Mouse (Mus musculus) mesoderm, embryonic 11.5 days (tissue): Measurements from ENCODE around the gene Ldlrad3.

Source experiments
- DNase-seq: peaks from one replicate; pipeline ENCODE4 v3.0.0-alpha.2; 2012; ENCODE audit warnings: low read depth, low spot score

Gene Ldlrad3

DNA sequence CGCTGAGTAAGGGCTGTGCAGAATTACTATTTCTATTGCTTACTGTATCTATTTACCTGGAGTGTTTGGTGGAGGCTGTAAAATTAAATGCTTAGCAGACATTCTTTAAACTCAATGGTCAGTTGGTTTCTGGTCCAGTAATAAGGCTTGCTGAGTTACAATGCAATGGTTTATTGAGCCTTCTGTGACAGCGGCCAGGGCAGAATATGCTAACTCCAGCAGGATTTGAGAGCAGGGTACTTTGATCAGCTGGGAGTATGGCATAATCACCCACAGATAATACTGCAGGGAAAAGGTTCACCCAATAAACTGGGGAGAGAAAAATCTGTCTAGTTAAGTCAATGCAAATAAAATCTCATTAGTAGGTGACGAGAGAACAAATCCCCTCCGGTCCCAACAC is 220.2 kb downstream of the Ldlrad3 start:
- no peak for DNase-seq

DNA sequence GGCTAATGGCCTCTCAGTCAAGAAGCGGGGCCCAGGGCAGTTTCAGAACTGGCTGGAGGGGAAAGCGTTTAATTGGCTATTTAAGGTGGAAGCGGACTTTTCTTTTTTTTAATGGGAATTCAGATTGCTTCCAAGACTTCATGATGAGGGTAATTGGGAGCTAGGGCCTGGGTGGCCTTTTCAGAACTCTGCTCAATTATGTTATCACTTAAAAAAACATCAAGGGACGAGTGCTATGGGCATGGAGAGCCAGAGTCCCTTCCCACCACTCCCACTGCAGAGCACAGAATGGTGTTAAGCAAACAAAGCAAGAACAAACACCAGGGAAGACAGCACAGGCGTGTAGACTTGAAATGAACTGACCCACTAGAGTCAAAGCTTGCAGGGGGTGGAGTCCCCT is 220.7 kb downstream of the Ldlrad3 start:
- DNase-seq: no peak

DNA sequence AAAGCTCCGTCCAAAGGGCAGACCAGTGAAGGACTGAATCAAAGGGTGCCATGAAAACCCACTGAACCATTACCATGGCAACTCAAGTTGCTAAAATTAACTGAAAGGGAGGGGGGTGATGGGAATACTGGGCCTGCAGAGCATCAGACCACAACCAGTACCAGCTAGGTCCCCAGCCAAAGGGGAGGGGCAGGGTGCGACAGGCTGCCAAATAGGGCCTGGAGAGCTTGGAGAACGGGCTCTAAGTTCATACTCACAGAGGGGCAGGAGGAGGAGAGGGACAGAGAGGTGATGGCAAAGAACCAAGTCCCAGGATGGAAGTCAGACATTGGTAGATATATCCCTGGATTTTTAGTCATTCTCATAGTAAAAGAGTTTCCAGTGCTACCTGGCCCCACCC is 222.8 kb downstream of the Ldlrad3 start:
- no peak for DNase-seq

DNA sequence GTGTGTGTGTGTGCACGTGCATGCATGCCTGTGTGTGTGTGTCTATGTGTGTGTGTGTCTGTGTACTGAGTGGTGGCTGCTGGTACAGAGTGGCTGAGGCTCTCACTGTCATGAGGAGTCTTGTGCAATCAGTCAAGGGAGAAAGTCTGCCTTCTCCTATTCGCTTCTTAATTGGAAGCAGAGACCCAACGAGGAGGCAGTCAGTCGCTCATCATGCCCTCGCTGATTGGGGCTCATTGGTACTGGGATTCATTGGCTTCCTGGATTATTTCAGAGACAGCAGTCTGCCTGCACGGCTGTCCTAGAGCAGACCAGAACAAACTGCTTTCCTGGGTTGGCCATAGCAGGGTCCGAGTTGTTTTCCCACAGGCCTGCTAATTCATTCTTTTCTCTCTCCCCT is 223.8 kb downstream of the Ldlrad3 start:
- no peak for DNase-seq

DNA sequence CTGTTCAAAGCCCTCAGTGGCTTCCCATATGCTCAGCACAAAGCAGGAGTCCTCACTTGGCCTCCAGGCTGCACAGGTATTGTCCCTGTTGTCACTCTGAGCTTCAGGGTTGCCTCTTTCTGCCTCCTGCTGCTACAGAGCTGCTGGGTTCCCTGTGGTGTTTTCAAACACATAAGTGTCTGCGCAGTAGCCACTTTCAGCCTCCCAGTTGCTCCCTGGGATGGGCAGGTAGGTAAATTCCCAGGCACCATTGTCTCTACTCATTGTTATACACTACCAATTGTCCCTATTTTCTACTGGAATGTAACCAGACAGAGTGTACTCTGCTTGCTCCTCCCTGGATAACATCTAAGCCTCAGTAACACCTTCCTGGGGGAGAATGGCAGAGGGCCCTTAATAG is 224.8 kb downstream of the Ldlrad3 start:
- no peak for DNase-seq

DNA sequence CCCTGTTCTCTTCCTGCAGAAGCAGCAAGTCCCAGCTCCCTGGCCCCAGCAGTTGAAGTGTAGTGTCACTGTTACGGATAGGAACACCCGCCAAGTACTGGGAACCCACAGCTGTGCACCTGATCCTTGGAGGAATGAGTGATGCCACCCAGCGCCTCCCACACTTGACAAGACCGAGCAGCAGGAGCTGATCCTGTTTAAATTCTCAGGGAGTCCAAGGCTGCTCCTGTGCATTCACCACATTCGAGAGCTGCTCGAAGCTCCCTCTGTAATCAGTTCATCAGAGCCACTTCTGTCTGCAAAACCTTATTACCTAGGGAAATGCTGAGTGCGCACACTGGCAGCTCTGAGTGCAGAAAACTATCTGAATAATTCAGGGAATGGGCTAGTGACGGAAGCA is 225.5 kb downstream of the Ldlrad3 start:
- DNase-seq: no peak

DNA sequence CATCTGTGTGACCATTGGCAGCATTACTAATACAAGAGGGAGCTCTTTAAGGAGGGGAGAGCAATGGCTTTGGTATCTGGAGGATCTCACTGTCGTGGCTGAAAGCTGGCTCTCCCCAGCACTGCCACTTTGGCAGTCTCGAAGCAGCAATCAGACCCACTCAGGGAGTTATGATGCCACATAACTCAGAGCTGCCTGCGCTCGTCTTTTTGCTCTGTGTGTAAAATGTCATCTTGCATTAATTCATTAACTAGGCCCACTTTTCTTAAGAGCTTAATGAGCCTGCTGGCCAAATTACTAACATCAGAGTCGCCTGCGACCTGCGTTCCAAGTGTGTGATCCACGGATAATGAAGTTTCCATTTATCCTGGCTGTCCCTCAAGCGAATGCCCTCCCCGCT is 230.1 kb downstream of the Ldlrad3 start:
- no peak for DNase-seq

DNA sequence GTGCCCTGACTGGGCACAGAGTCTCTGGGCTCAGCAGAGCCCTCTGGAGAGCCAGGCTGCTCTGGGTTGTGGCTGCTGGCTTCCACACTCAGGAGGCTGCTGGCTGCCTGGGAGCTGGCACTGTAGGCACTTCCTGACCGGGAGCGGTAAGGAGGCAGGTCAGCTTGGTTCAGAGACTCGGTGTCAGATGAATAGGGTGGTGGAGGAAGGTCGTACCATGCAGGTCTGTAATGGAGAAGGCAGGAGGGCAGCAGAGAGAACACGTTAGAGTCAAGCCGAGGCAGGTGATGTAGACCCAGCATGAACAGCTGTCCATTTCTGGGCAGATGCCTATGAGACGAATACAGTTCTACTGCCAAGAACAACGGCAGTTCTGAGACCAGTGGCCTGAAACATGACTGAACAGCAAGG is 233.2 kb downstream of the Ldlrad3 start:
- DNase-seq: no peak

DNA sequence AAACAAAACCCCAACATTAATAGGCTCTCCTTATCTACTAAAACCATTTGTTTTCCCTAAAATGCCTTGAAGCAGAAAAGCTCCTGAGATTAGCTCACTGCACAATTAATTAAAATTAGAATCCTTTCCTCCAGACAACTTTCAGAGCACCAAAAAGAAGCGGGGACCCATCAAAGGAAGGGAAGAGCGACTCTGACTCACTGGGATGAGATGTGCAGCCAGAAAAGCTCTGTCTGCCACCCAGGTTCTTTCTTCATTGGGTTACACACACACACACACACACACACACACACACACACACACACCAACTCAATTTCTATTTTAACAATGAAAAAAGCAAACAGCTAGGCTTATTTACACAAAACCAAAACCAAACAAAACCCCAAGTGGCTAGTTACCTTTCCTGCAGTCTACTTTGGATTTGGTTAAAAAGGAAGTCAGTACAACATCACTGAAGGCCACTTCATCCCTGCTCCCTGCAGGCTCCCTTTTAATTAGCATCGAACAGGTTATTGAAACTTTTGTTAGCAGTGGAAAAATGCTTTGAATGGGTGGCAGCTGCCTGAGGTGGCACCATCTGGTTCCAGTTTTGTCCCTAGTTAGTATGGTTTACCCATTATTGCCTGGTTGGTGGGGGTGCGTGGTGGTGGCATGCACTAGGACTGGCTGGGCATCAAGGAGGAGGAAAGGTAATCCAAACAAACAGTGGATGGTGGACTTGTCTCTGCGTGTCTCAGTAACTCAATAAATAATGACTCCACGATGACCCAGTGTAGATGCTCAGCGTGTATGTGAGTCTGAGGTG is 235.3 kb downstream of the Ldlrad3 start:
- DNase-seq: no peak

DNA sequence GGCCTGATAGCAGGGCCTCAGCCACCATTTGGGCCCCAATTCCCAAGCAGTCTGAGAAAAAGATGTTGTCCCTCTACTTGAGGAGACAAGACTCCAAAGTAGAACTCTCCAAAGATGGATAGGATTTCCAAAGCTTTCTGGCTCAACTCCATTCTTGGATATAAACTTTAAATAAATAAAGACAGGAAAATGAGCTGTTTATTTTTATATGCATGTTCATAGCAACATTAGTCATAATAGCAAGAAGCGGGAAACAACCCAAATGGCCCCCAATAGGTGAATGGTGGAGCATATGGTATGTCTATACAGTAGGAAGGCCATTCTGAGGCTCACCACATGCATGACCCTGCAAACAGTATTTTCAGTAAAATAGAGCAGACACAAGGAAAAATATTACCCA is 251.2 kb downstream of the Ldlrad3 start:
- DNase-seq: no peak

DNA sequence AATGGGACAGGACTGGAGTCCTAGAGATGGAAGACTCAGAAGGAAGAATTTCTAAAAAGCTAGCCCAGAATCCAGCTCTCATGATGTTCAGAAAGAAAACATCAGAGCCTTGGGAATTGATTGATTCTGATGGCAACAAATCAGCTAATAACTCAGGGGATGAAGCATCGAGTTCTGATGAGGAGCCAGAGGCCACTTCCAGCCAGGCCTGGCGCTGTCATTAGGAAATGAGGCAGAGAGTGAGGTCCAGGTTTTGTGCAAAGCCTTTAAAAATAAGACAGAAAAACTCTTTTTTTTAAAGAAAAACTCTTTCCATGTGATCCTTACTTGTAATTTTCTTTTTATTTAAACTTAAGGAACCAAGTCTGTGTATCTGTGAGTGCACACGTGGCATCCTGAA is 252.9 kb downstream of the Ldlrad3 start:
- DNase-seq: no peak

DNA sequence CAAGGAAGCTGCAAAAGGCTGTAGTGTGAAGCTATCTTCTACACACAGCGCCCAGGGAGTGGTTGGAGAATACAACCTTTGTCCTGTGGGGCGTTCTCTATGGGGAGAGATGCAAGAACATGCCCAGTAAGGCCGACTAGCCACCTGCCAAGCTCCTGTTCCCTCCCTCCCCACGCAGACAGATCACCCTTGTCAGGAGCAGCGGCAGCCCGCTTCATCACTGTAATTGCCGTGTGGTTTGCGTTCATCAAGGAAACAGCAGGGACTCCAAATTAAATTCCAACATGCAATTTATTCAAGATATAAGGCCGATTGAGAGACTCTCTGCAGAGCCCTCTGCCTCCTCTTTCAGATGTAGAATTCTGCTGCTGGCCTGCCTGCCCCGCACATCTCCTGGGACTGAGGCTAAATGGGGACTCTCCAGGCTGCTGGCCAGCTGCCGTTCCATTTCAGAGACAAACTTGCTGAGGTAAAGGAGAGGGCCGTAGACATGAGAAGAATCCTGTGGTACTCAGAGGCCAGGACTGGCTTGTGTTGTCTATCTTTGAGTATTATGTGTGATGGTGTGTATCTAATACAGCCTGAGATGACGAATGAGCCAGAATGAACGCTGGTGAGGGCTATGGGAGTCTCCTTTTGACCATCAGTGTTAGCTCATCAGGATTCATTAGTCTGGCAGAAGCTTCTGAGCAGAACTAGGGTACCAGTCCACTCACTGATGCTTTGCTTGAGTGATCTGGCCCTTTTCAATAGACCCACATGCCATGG is 253.8 kb downstream of the Ldlrad3 start:
- DNase-seq: no peak

DNA sequence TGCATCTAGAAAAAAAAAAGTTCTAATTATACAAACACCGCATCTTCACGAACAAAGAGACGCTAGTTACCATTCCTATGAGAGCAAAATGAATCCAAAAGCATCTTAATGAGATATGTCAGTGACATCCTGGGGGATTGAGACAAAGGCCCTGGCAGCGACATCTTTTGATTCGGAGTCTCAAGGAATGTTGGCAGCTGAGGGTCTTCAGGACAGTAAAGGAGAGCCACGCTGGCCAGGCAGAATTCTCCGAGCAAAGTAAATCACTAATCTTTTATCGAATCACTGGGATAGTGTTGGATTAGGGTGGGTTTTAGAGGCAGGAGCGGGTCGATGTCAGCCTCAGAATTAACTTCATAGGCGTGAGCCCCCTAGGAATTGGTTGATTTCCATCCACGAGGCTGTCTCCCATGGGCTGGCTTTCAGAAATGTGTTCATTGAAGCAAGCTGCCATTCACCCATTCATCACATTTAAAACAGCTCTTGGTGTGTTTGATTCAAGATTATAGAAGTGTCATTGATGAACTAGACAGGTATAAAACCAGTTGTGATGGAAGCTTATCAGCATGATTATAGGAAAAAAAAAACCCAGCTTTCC is 260.5 kb downstream of the Ldlrad3 start:
- no peak for DNase-seq

DNA sequence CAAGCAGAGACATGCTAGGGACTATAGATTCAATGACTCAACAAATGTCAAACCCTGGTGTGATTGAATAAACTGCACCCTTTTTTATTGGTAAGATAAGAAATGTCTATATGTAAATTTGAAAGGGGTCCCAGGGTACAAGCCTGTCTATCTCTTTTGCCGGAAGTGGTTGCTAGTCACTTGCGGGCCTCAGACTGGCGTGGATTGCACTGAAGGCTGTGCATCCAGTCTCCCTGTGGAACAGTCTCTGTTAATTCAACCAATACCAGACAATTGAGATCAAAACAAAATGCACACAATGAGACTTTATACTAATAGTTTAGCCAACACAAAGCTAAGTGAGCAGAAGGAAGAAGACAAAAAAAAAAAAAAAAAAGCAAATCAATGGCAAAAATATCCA is 261.0 kb downstream of the Ldlrad3 start:
- no peak for DNase-seq

DNA sequence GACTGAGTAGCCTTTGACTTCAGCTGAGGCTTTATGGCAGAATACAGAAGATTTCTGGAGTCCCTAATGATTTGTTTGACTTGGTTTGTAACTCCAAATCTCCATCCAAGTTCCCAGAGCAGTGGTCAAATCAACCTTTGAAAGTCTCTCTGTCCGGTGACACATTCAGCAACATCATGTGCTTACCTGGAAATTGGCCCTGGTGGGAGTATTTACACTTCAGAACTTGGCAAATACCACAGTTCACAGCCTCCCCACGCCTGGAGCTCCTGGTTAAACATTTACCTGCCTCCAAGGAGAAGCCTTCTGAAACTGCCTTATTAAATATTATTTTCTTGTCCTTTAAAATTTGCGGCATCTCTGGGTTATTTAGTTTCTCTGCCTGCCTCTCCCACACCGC is 263.0 kb downstream of the Ldlrad3 start:
- no peak for DNase-seq

DNA sequence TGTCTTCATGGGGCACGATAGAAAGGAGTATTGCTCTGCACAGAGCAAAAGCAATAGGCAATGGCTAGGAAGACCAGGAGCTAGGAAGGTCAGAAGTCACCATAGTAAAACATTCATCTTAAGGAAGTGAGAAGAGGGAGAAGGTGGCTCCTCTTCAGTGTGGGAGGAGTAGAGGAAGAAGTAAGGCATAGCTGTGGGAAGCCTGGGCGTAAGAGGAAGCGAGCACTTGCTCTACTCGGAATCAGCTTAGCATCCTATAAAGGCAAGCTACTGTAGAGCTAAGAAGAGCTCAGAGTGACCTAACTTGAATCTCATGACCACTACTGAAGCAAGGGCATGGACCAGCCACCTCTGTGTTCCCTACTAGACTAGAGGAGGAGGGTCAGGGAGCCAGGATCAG is 263.9 kb downstream of the Ldlrad3 start:
- DNase-seq: no peak

DNA sequence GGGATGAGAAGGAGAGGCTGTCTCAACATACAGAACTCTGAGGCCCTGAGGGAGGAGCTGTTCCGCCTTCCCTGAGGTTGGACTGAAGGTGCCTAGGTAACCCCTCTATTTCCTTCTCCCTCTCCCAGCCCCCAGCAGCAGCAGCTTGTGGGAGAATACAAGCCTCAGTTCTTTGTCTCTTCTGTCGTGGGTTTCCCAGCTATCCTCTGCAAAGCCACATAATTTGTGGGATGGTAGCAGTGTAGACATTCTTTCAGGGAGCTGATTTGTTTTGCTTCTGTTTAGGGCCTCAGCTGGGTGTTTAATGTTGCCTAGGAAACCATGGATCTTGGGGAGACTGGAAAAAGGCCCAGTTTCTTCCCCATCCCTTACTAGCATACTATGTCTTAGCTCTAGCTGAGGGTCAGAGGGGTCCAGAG is 266.0 kb downstream of the Ldlrad3 start:
- peak; percentile 15 for DNase-seq

DNA sequence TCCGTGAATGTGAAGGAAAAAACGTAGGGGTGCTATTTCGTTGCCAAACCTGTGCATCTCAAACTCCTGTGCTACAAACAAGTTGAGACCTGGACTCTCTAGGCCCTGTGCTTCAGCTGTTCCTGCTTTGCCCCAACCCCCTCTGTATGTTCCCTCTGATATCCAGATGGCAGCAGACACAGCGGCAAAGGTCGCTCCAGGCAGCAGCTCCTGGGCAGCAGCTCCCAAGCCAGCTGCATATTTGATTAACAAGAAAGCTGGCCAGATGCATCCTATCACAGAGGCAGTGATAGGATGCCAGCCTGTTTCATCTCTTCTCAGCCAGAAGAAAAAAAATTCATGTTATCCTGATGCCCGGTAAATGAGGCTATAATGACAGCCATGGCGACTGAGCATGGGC is 267.7 kb downstream of the Ldlrad3 start:
- DNase-seq: no peak

DNA sequence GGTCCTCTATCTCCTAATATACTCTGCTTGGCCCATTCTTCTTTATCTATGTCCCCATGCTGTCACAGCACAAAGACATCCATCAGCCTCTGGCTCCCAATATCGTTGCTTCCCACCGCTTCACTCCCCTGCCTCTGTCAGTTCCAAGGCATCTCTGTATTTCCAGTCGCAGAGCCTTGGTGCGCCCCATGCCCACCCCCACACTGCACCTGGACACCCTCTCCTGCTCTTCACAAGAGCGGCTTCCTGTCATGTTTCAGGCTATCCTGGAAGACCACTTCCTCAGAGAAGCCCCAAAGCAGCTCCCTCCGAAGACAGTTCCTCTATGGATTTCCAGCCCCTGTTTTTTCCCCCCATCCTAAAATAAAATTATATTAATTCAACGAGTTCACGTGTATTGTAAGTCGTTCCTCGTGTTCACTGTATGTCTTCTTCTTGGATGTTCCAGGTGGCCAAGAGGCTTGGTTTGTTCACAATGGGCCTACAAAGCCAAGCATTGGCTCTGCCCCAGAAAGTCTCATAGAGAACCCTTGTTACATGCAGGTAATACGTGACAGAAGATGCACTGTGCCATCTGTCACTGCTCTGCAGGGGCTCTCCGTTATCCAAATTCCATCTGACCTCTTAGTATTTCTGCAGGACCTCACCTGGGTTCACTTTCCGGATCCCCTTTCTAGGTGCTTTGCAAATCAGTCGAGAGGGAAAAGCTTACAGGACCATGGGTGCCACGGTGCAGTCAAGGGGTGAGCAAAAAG is 276.7 kb downstream of the Ldlrad3 start:
- DNase-seq: no peak

DNA sequence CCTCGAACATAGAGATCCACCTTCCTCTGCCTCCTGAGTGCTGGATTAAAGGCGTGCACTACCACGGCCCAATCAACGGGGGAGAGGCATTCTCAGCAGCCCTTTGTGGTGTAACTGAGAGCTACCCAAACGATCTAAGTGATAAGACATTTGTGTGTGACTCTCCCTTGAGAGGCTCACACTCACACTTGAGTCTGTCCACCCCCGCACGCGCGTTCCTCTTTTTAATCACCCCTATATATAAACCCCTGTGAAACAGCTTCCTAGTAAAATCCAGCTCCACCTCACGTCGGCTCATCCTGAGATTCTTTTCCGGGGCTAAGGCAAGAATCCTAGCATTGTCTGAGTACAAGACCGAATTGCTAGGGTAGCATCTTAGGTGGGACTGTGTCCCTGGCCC is 277.4 kb downstream of the Ldlrad3 start:
- DNase-seq: no peak

DNA sequence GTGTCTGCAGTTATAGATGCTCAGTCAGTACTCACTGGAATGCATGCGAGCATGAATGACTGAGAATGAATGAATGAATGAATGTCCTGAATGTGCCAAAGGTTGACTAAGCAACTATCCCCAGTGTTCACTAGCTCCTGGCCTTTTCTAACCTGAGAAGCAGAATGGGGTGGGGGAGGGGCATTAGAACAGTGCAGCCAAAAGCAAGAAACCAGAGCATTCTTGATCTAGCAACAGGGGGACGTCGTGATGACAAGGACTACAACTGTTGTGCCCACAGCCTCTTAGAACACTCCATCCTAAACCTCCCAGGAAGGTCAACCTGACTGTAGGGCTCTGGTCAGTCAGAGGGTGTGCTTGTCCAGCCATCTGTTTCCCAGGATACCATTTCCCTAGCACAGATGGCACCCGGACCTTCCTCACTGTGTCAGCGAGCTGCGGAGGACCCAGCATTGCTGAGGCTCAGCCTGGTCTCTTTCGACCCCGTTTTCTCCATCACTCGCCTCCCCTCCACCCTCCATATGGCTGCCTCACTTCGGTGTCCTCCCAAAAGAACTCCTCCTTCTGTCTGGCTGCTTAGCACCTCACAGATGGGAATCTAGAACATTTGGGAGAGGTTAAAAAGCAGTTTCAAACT is 278.7 kb downstream of the Ldlrad3 start:
- DNase-seq: no peak

DNA sequence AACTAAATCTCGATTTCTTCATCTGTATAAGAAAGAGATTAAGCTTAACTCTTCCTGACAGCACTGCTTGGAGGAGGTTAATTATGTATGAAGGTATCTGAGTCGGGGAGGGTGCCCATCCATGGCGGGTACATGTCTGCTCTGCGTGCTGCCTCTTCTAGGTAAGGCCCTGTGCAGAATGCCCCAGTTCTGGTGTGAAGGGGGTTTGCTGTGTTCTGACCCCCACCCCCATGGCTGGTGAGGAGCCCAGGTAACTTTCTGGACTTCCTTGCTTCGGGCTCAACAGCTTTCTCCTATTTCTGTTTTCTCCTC is 279.9 kb downstream of the Ldlrad3 start:
- DNase-seq: no peak
